Mouse (Mus musculus): ENCODE results near the gene Hs1bp3. TPM values are rescaled to one million over a fixed set of nuclear protein-coding genes. Genes with fewer than 3 reads are reported as not detected.

The Hs1bp3 gene
- polyA plus RNA-seq, 1 experiment from 2014 or later = 11.6 TPM

DNA sequence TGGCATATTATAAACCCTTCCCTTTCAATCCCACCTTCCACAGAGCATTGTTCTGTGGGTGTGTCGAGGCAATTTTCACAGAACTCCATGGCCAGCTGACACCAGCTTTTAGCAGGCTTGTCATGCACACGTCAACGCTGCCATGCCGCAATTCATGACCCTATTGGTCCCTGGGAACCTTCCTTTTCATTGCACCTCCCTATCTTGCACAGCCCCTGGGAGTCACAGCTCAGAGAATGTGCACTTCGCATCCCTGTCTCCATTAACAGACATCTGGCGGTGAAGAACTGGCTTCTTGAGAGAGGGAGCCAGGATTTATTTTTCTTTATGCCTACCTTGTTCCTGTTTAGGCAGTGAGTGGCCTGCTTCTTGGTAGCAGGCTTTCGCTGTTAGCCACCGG lies 25.7 kb downstream of the Hs1bp3 start:
- H3K4me1 ChIP-seq = no peaks in the 10 kb centered on the region
- ATAC-seq (replicated peaks) = no peak
- H3K27me3 ChIP-seq = no peaks in the 10 kb centered on the region
- H3K9ac ChIP-seq (replicated peaks) = no peak overlapping the region
- 67% methylated on average over 8 of the region's 8 CpGs for WGBS
- no peaks in the 10 kb centered on the region for H3K9me3 ChIP-seq
- peaks cover 14% of the 10 kb centered on the region; the same call in 1 of the 2 replicates for H3K36me3 ChIP-seq
- no peak overlapping the region for H3K4me3 ChIP-seq
- H3K4me2 ChIP-seq (replicated peaks) = no peak overlapping the region
- H3K27ac ChIP-seq (replicated peaks) = no peak overlapping the region

DNA sequence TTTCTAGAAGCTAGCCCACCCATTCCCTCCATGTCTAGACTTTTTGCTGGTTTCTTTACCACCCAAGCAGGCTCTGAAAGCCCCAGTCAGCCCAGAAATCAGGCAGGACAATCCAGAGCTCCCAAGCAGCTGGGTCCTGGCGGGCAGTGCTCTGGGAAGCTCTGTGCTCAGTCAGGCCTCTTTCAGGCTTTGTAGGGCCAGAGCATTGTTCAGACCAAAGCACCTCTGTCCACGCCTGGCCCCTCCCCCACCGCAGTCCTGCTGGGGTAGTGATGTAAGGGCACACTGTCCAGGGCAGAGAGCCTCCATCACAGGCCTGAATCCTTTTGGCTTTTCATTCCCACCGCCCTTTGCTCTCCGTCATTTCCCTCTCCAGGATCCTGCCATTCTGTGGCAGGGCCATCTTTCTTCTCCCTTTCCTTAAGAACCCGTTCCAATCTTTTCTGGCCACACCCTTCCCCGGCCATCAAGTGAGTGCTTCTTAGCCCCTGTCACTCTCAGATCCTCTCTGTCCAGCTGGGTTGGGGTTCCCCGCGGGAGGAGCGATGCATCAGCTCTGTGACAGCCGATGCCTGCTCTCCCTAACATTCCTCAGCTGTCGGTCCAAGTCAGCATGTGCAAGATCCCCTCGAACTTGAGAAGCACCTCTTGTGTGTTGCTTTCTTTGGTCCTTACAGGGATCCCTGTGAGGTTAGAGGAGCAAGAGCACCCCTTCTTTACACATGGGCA lies 26.5 kb downstream of the Hs1bp3 start:
- H3K9me3 ChIP-seq = no peaks in the 10 kb centered on the region
- H3K4me1 ChIP-seq = no peaks in the 10 kb centered on the region
- no peak overlapping the region for H3K4me2 ChIP-seq (replicated peaks)
- H3K27ac ChIP-seq (replicated peaks) = no peak overlapping the region
- H3K9ac ChIP-seq (replicated peaks) = no peak overlapping the region
- 36% methylated on average over 13 of the region's 13 CpGs for WGBS
- no peak overlapping the region for H3K4me3 ChIP-seq
- no peak for ATAC-seq (replicated peaks)
- peaks cover 14% of the 10 kb centered on the region; the same call in 1 of the 2 replicates for H3K36me3 ChIP-seq
- H3K27me3 ChIP-seq = no peaks in the 10 kb centered on the region

DNA sequence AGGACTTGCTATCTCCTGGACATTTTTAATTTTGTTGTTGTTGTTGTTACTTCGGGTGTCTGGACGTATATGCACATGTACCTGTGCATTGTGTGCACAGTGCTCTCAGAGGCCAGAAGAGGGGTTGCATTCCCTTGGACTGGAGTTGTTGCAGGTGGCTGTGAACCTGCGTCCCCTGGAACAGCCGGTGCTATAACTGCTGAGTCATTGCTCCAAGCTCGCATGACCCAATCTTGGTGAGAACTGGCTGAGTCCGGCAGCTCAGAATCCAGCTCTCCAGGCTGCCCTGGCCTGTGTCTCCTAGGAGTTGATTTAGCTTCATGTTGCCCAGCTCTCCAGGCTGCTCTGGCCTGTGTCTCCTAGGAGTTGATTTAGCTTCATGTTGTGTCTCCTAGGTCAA lies 27.8 kb downstream of the Hs1bp3 start:
- no peaks in the 10 kb centered on the region for H3K4me1 ChIP-seq
- ATAC-seq (replicated peaks) = no peak
- no peaks in the 10 kb centered on the region for H3K27me3 ChIP-seq
- H3K4me2 ChIP-seq (replicated peaks) = no peak overlapping the region
- H3K27ac ChIP-seq (replicated peaks) = no peak overlapping the region
- no peak overlapping the region for H3K9ac ChIP-seq (replicated peaks)
- peaks cover 12% of the 10 kb centered on the region; the same call in 1 of the 2 replicates for H3K36me3 ChIP-seq
- no peaks in the 10 kb centered on the region for H3K9me3 ChIP-seq
- WGBS = 93% methylated on average over 6 of the region's 6 CpGs
- H3K4me3 ChIP-seq = no peak overlapping the region

DNA sequence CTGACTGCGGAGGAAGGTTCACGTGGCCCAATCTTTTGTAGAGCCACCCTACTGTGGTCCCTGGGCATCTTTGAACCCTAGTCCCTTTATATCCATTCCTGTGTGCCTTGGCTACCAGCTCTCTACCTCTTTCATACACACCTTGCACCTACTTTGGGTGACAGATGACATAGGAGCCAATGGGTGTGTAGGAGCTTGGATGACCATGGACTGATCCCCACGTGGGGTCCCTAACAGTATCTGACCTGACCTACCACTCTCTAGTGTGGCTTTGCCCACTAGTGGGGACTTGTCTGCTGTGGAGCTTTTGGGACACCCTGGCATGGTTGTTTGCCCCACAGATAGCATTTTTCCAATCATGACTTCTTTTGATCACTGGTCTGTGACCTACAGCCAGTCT lies 30.1 kb downstream of the Hs1bp3 start:
- no peak overlapping the region for H3K4me2 ChIP-seq (replicated peaks)
- no peaks in the 10 kb centered on the region for H3K9me3 ChIP-seq
- peaks cover 5% of the 10 kb centered on the region; the same call in 1 of the 2 replicates for H3K36me3 ChIP-seq
- no peak overlapping the region for H3K4me3 ChIP-seq
- WGBS = 97% methylated on average over 3 of the region's 3 CpGs
- H3K4me1 ChIP-seq = no peaks in the 10 kb centered on the region
- no peak overlapping the region for H3K9ac ChIP-seq (replicated peaks)
- no peak overlapping the region for H3K27ac ChIP-seq (replicated peaks)
- ATAC-seq (replicated peaks) = no peak
- no peaks in the 10 kb centered on the region for H3K27me3 ChIP-seq

DNA sequence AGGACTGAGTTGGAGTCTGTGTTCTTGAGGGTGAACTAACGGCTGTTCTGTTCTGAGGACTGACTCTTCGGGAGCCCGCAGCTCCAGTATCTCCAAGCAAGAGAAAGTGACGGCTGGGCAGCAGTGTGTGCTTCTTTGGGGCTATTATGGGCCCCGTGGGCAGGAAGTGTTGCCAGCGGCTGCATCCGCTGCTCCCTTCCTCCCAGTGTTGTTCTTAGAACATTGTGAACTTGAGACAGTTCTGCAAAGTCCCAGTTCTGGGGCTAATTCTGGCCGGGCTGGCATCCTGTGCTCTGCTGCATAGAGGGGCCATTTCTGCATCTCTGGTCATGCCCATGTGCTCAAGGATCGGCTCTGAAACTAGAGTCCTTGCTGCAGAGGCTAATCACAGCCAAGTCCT lies 31.7 kb downstream of the Hs1bp3 start:
- no peak for ATAC-seq (replicated peaks)
- no peaks in the 10 kb centered on the region for H3K9me3 ChIP-seq
- peaks cover 5% of the 10 kb centered on the region; the same call in 1 of the 2 replicates for H3K36me3 ChIP-seq
- H3K9ac ChIP-seq (replicated peaks) = no peak overlapping the region
- no peak overlapping the region for H3K4me3 ChIP-seq
- WGBS = 69% methylated on average over 9 of the region's 9 CpGs
- H3K27me3 ChIP-seq = no peaks in the 10 kb centered on the region
- H3K27ac ChIP-seq (replicated peaks) = no peak overlapping the region; the same call in 1 of the 2 replicates
- no peaks in the 10 kb centered on the region for H3K4me1 ChIP-seq
- H3K4me2 ChIP-seq (replicated peaks) = no peak overlapping the region

DNA sequence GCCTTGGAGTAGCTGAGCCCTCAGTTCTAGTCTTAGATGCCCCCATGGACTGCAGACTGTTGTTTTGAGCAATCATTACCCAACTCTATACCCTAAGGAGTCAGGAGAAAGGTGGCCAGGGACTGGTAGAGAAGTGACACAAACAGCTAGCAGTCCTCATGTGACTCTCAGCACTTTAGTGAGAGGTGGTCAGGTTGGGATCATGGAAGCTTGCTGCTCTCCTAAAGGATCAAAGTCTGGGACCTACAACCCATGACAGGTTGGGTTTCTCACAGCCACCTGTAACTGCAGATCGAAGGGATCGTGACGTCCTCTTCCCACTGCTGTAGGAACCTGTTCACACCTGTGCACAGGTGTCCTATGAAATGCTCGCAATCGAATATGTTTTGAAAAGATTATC lies 32.3 kb downstream of the Hs1bp3 start:
- no peaks in the 10 kb centered on the region for H3K27me3 ChIP-seq
- H3K9ac ChIP-seq (replicated peaks) = no peak overlapping the region
- 98% methylated on average over 5 of the region's 5 CpGs for WGBS
- no peaks in the 10 kb centered on the region for H3K9me3 ChIP-seq
- no peaks in the 10 kb centered on the region for H3K4me1 ChIP-seq
- H3K27ac ChIP-seq (replicated peaks) = no peak overlapping the region
- H3K36me3 ChIP-seq = peaks cover 5% of the 10 kb centered on the region; the same call in 1 of the 2 replicates
- H3K4me3 ChIP-seq = no peak overlapping the region
- H3K4me2 ChIP-seq (replicated peaks) = no peak overlapping the region
- ATAC-seq (replicated peaks) = no peak

GRCm38 (mm10) chr12:8347746-8348462 lies 34.7 kb downstream of the Hs1bp3 start:
- 89% methylated on average over 8 of the region's 8 CpGs for WGBS
- Histone ChIP-seq H3K9ac (replicated peaks) (no peak overlapping the region), H3K9me3 (no peaks in the 10 kb centered on the region), H3K36me3 (peaks cover 5% of the 10 kb centered on the region; the same call in 1 of the 2 replicates), H3K4me2 (replicated peaks) (no peak overlapping the region), H3K4me1 (no peaks in the 10 kb centered on the region), H3K27me3 (no peaks in the 10 kb centered on the region), H3K27ac (replicated peaks) (no peak overlapping the region), H3K4me3 (no peak overlapping the region)
- ATAC-seq (replicated peaks) = no peak

DNA sequence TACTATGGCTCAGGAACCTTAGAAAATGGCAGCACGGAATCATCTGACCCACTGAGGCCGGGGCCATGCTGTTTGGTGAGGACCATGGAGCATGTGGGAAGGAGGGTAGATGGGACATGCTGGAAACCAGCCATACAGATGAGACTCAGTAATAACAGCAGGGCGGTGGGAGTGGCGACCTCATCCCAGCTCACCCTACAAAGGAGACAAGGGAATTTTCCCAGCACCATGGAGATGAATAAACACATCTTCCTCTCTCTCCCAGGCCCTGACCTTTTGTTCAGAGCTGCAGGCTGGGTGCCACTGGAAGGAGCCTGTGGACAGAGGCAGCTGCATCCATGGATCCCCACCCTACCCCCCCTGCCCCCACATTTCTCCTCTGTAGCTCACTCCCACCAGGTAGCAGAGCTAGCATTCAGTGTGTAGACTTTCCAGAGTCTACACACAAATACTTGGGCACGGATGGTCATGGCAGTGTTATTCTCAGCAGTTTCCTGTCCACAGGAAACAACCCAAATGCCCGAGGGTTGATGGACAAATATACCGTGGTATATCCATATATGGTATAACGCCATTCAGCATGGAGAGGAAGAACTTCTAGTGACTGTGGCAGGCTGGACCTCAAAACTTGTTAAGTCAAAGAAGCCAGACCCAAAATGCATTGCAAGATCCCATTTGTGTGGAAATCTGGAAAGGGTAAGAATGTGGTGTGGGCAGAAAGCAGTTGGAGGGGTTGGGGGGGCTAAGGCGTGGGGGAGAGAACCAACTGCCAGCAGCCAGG lies 35.7 kb downstream of the Hs1bp3 start:
- no peak overlapping the region for H3K9ac ChIP-seq (replicated peaks)
- no peaks in the 10 kb centered on the region for H3K36me3 ChIP-seq
- 76% methylated on average over 9 of the region's 9 CpGs for WGBS
- ATAC-seq (replicated peaks) = no peak
- H3K4me2 ChIP-seq (replicated peaks) = no peak overlapping the region
- H3K4me3 ChIP-seq = no peak overlapping the region
- no peak overlapping the region for H3K27ac ChIP-seq (replicated peaks)
- H3K27me3 ChIP-seq = no peaks in the 10 kb centered on the region
- H3K9me3 ChIP-seq = no peaks in the 10 kb centered on the region
- no peaks in the 10 kb centered on the region for H3K4me1 ChIP-seq

- H3K9me3 ChIP-seq = no peaks in the 10 kb centered on the region
- H3K4me3 ChIP-seq = no peak overlapping the region
- H3K9ac ChIP-seq (replicated peaks) = no peak overlapping the region
- H3K27ac ChIP-seq (replicated peaks) = no peak overlapping the region
- H3K4me2 ChIP-seq (replicated peaks) = no peak overlapping the region
- H3K27me3 ChIP-seq = no peaks in the 10 kb centered on the region
- no peak for ATAC-seq (replicated peaks)
- H3K4me1 ChIP-seq = no peaks in the 10 kb centered on the region
- no peaks in the 10 kb centered on the region for H3K36me3 ChIP-seq
- 48% methylated on average over 4 of the region's 4 CpGs for WGBS
These were observed 38.0 kb downstream of the Hs1bp3 start for GRCm38 (mm10) chr12:8351025-8351903.

DNA sequence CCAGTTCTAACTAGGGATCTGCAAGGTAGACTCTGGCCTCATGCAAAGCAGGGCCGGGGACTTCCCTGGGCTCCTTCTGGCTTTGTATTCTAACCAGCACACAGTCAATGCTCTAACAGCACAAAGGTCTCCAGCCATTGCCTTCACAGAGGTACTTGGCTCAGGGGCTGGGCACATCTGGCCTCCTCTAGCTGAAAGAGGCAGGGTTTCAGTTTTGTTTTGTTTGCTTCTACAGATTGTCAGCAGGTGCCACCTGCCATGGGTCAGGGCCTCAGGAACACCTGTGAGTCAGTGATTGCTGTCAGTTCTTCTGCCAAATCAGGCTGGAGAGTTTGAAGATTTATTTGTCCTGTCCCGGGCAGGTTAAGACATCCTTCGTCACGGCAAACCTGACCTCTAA lies 39.8 kb downstream of the Hs1bp3 start:
- Histone ChIP-seq H3K4me1 (0 out of 2 replicates have a peak, but pooled peaks cover 5% of the 10 kb centered on the region), H3K27me3 (no peaks in the 10 kb centered on the region), H3K4me2 (replicated peaks) (no peak overlapping the region), H3K4me3 (no peak overlapping the region), H3K9ac (replicated peaks) (no peak overlapping the region), H3K27ac (replicated peaks) (no peak overlapping the region), H3K9me3 (no peaks in the 10 kb centered on the region), H3K36me3 (no peaks in the 10 kb centered on the region)
- WGBS = 84% methylated on average over 4 of the region's 4 CpGs
- ATAC-seq (replicated peaks) = no peak

DNA sequence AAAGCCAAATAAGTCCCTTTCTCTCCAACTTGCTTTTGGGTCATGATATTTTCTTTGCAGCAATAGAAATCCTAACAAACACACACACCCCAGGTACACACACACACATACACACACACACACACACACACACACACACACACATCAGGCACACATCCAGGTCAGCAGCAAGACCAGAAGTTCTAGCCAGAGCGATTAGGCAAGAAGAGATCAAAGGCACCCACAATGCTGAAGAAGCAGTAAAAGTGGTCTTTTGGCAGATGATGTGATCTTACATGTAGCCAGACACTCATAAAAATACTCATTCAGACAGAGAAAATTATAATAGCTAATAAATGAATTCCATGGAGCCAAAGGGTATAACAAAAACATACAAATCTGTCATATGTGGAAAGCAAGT lies 41.0 kb downstream of the Hs1bp3 start:
- 92% methylated on average over 1 of the region's 1 CpGs for WGBS
- no peaks in the 10 kb centered on the region for H3K9me3 ChIP-seq
- H3K36me3 ChIP-seq = no peaks in the 10 kb centered on the region
- no peak overlapping the region for H3K27ac ChIP-seq (replicated peaks)
- no peak for ATAC-seq (replicated peaks)
- H3K4me1 ChIP-seq = 0 out of 2 replicates have a peak, but pooled peaks cover 7% of the 10 kb centered on the region
- H3K9ac ChIP-seq (replicated peaks) = no peak overlapping the region
- no peaks in the 10 kb centered on the region for H3K27me3 ChIP-seq
- no peak overlapping the region for H3K4me2 ChIP-seq (replicated peaks)
- no peak overlapping the region for H3K4me3 ChIP-seq
